18 mouse cellular contexts compared by ENCODE assay signal in the genomic region with DNA sequence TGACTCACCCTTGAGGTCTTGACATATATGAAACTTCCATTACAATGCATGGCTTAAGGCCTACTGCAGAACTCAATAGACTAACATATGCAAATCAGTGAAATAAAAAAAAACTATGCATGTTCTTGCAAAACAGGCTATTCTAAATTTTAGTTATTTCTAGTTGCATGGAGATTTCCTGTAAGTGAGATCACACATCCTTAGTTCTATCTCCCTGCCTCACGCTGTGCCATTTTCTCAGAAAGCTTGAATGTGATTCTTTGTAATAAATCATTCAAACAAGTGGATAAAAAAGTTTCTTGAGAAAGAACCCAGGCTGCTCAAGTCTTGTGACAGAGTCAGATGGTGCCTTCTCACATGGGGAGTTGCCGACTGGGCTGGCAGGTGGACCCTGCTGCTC.
"Had no signal": no experiment of that assay in that cellular context is flagged by ENCODE, and none has a peak within 500 bp of the region (broad histone marks: within the 10 kb centered on the region; RNA-seq: fewer than 3 reads in every experiment).

No protein-coding gene starts in this region.

- H3K4me1 ChIP-seq: liver, embryonic 15.5 days; lung, embryonic 15.5 days; neural tube, embryonic 12.5 days; stomach, embryonic 15.5 days had no signal

- H3K36me3 ChIP-seq: liver, embryonic 15.5 days; lung, embryonic 15.5 days; midbrain, embryonic 10.5 days; midbrain, embryonic 12.5 days; neural tube, embryonic 12.5 days; stomach, embryonic 15.5 days had no signal

- H3K27ac ChIP-seq: liver, embryonic 15.5 days; lung, embryonic 15.5 days; macrophage; midbrain, embryonic 12.5 days; neural tube, embryonic 12.5 days; stomach, embryonic 15.5 days; stomach, postnatal 0 days had no signal

- H3K27me3 ChIP-seq: liver, embryonic 15.5 days; lung, embryonic 15.5 days; midbrain, embryonic 12.5 days; neural tube, embryonic 12.5 days; stomach, embryonic 15.5 days had no signal

- H3K4me3 ChIP-seq: liver, embryonic 15.5 days; lung, embryonic 15.5 days; midbrain, embryonic 10.5 days; midbrain, embryonic 12.5 days; neural tube, embryonic 12.5 days; stomach, embryonic 15.5 days had no signal

- H3K9ac ChIP-seq: liver, embryonic 15.5 days; liver, postnatal 0 days; lung, embryonic 15.5 days; midbrain, embryonic 12.5 days; neural tube, embryonic 12.5 days; stomach, embryonic 15.5 days had no signal

- DNase-seq: liver, postnatal 0 days; lung, adult 2 months; lung, postnatal 14 days; lung, postnatal 36 days; midbrain, embryonic 14.5 days; right cerebral cortex, postnatal 14 days; thymus, adult 18-20 months; thymus, postnatal 14 days; thymus, postnatal 4 days had no signal

- ATAC-seq: liver, postnatal 0 days; lung, postnatal 0 days had no signal

- H3K9me3 ChIP-seq: liver, embryonic 15.5 days; lung, embryonic 15.5 days; midbrain, embryonic 10.5 days; midbrain, embryonic 12.5 days; neural tube, embryonic 12.5 days; stomach, embryonic 15.5 days had no signal
